Mouse (Mus musculus) cerebellum, postnatal 14 days (tissue): ENCODE measurements around the gene Erg.
A peak's percentile ranks its signal among the peaks of the same experiment; 100 is the strongest.

Source experiments
- DNase-seq, 2 experiments: peaks; one replicate each; pipeline ENCODE4 v3.0.0; 2021; ENCODE audit warnings: mixed read lengths in 2 of 2

The Erg gene

GRCm38 (mm10) chr16:95586311-95586602 lies at the start of gene Erg:
TSS of gene Erg (minus strand) at chr16:95586593.
- DNase-seq: no peak

GRCm38 (mm10) chr16:95631816-95632215 lies 45.4 kb upstream of the Erg start:
- no peak for DNase-seq

GRCm38 (mm10) chr16:95623876-95624770 lies 37.7 kb upstream of the Erg start:
- DNase-seq: no peak

DNA sequence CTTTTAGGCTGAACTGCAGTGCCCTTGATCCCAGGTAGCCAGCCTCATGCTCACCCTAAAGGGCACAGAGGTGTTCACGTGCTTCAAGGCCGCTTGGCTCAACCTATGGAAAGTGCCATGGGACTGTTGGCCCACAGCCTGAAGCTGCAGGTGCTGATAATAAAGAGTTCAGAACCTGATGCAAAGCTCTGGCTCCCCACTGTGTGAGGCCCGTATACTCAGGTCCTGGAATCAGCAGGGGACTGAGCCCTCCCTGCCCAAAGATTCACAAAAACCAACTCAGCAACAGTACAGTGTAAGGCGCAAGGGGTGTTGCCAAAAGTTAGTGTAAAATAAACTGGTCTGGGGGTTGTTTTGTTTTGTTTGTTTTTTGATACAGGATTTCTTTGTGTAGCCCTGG lies 36.7 kb upstream of the Erg start:
- no peak for DNase-seq

DNA sequence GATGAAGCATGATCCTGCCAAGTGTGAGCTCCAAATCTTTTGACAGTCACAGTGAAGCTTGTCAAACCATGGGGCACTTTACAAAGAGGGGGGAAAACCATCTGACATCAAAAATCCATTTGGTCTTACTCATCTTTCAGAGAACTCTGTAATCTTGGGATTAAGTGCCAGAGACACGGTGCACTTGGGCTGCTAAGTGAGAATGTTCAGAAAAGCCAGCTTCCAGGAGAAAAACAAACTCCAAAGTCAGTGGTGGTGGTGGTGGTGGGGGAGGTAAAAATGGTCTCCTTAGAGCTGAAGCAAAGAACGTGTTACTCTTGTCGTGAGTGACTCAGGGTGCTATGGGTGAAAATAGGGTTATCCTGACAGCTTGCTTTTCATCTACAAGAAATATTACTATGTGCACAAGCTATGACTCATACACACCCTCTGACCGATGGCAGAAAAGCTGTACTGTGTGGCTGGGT lies 33.5 kb upstream of the Erg start:
- DNase-seq: no peak

DNA sequence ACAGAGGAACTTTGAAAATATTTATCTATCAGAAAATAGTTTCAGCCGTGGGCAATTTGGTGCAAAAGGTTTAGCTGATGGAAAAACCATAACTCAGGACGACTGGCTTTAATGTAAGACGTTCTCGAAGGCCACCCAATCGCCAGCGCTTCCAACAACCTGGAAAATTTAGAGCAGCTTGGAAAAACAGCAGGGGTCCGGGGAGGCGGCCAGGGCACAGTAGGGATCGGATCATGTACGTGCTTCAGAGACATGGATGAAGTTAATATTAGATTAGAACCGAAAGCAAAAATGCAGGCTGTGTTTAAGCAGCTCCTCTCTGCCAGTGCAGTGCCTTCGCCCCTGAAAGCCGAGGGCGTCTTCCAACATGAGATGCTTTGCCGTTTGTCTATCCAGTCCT lies 31.8 kb upstream of the Erg start:
- DNase-seq: peak; percentile 89

GRCm38 (mm10) chr16:95617720-95618119 lies 31.3 kb upstream of the Erg start:
- no peak for DNase-seq

- peak; percentile 32 to 68 for DNase-seq
Observed at GRCm38 (mm10) chr16:95615579-95615978, 29.2 kb upstream of the Erg start.

GRCm38 (mm10) chr16:95614482-95614881 lies 28.1 kb upstream of the Erg start:
- no peak for DNase-seq

GRCm38 (mm10) chr16:95611982-95612746 lies 25.8 kb upstream of the Erg start:
- no peak for DNase-seq

- DNase-seq: no peak
Observed at GRCm38 (mm10) chr16:95608624-95609023, 22.2 kb upstream of the Erg start.

DNA sequence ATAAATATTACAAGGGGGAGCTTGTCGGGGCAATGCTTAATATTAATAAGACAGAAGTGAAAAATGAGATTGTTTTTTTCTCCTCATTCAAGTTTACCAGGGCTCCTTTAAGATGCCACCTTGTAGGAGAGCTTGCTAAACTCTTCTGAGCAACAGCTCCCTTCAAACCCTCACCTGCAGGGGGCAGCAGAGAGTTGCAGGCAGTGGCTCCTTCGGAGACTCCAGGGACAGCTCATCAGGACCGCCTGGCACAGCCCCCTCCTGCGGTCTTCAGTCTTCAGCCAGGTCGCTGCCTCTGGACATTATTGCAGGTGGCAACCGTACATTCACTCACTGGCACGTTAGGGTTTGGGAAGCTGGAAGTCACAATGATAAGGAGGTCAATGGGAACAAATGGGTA lies 18.9 kb upstream of the Erg start:
- DNase-seq: peak; percentile 72 to 82

GRCm38 (mm10) chr16:95602504-95602903 lies 16.1 kb upstream of the Erg start:
- no peak for DNase-seq

GRCm38 (mm10) chr16:95601807-95602206 lies 15.4 kb upstream of the Erg start:
- DNase-seq: no peak

GRCm38 (mm10) chr16:95601219-95601580 lies 14.8 kb upstream of the Erg start:
- DNase-seq: no peak

- no peak for DNase-seq
Observed at GRCm38 (mm10) chr16:95600572-95601218, 14.3 kb upstream of the Erg start.

DNA sequence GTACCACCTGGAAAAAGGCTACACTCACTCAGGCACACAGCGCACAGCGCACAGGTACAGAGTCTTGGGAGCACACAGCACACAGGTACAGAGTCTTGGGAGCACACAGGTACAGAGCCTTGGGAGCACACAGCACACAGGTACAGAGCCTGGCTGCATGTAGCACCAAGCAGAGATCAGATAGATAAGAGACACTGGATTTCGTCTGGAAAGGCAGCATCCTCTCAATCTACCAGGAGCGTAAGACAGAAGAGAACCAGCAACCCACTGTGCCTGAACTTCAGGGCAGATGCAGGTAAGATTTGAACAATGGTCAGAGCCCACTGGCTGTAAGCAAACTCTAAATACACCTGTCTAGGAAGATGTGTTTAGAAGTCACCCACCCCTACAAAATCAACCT lies 12.5 kb upstream of the Erg start:
- no peak for DNase-seq

DNA sequence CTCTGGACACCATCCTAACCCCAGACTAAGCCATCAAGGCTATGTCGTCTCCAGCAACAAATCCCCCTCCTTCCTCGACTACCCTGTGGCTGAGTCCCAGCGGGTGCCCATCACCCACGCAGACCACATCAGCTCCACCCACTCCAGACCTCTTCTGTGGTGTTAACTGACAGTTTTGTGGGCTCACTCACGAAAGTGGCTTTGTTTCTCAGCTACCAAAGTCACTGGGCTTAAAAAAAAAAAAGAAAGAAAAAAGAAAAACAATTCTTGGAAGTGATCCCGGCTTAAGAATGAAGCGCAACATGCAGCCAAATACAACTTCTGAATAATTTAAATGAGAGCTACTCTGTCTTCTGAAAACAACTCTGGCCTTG lies 11.2 kb upstream of the Erg start:
- DNase-seq: no peak

- DNase-seq: no peak
Observed at GRCm38 (mm10) chr16:95596884-95597577, 10.6 kb upstream of the Erg start.

GRCm38 (mm10) chr16:95588849-95589248 lies 2.5 kb upstream of the Erg start:
- DNase-seq: no peak

DNA sequence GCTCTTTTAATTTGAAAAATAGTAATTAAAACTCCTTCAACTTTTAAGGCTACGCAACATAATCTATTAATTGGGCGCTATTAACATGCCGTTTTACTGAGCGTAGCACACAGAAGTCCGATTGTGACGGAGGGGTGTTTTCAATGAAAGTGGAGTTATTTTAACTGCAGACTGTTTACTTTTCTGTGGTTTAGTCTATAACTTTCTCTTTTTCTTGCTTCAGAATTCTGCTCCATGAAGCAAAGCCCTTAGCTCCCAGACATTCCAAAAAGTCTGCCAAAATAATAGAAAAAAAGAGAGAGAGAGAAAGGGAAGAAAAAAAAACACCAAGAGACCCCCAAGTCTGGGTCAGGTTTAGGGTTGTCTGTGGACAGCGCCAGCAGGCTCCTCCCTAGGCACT lies 333 bp upstream of the Erg start:
- DNase-seq: no peak

- peak; percentile 38 to 51 for DNase-seq
Observed at GRCm38 (mm10) chr16:95585541-95586310, 667 bp downstream of the Erg start.
